Mouse (Mus musculus) forebrain, embryonic 14.5 days (tissue): Measurements from ENCODE around the gene Tmem269. TPM values are rescaled to one million over a fixed set of nuclear protein-coding genes. Genes with fewer than 3 reads are reported as not detected.
A peak's percentile ranks its signal among the peaks of the same experiment; 100 is the strongest.

Experiments used
- ATAC-seq: fragments of 200-750 bp; cut with Nextera tagmentation; 2 replicates; pipeline ENCODE4 v1.8.0; 2017; ENCODE audit warnings: mild to moderate bottlenecking, moderate library complexity
- DNase-seq: peaks from one replicate; pipeline ENCODE4 v3.0.0-alpha.2; 2015; ENCODE audit warnings: low spot score
- H3K27ac ChIP-seq: fragments of 300-500 bp; sonication (generic); 2 replicates; pipeline ENCODE4 v1.5.1; 2014; ENCODE audit warnings: low read depth, mild to moderate bottlenecking, control low read depth, low read length, moderate library complexity
- H3K27me3 ChIP-seq: fragments of 300-500 bp; sonication (generic); replicated peaks from 2 replicates; pipeline ENCODE4 v1.6.1; 2014; ENCODE audit warnings: low read length, control low read depth, mixed read lengths; ENCODE audit not compliant: control insufficient read depth, insufficient read depth
- H3K36me3 ChIP-seq: fragments of 300-500 bp; sonication (generic); 2 replicates; pipeline ENCODE4 v1.6.1; 2014; ENCODE audit warnings: low read length, control low read depth; ENCODE audit not compliant: control insufficient read depth, insufficient read depth
- H3K4me1 ChIP-seq: fragments of 300-500 bp; sonication (generic); 2 replicates; pipeline ENCODE4 v1.6.1; 2014; ENCODE audit warnings: antibody characterized with exemption, low read length, control low read depth; ENCODE audit not compliant: control insufficient read depth, insufficient read depth
- H3K4me2 ChIP-seq: fragments of 300-500 bp; sonication (generic); 2 replicates; pipeline ENCODE4 v1.6.1; 2014; ENCODE audit warnings: mild to moderate bottlenecking, control low read depth, low read length
- H3K4me3 ChIP-seq: fragments of 300-500 bp; sonication (generic); 2 replicates; pipeline ENCODE4 v1.5.1; 2014; ENCODE audit warnings: low read depth, low read length, control low read depth
- H3K9ac ChIP-seq: fragments of 300-500 bp; sonication (generic); 2 replicates; pipeline ENCODE4 v1.6.1; 2014; ENCODE audit warnings: mild to moderate bottlenecking, low read length, control low read depth, moderate library complexity
- H3K9me3 ChIP-seq: fragments of 300-500 bp; sonication (generic); replicated peaks from 2 replicates; pipeline ENCODE4 v1.6.1; 2016; ENCODE audit warnings: low read length, control low read depth, mixed read lengths; ENCODE audit not compliant: control insufficient read depth
- WGBS: fragments of 180-500 bp; shearing (Covaris S2); extraction: QIAGEN DNeasy Blood & Tissue Kit; methylation state at CpG from one replicate; pipeline ENCODE4 v1.1.7; 2014; 5-methylcytosine and 5-hydroxymethylcytosine counted together
- polyA plus RNA-seq: library from polyadenylated mRNA; unstranded; fragments of >200 nt; fragmentation: Nextera tagmentation; extraction: Ambion mirVana; gene quantifications from 2 replicates; pipeline ENCODE4 v1.2.1, GENCODE M21; 2014

The Tmem269 gene
- 0.22 and 0.48 TPM in 2 replicates for polyA plus RNA-seq

- no peaks in the 10 kb centered on the region for H3K27me3 ChIP-seq
- WGBS = 10% methylated on average over 11 of the region's 11 CpGs
Measured at GRCm38 (mm10) chr4:119218169-119218568, at the start of gene Tmem269. Gene Tmem269, minus strand, starts transcription at chr4:119218217.

GRCm38 (mm10) chr4:119266606-119267005, 48.6 kb upstream of the Tmem269 start:
- H3K36me3 ChIP-seq = peaks cover 28% of the 10 kb centered on the region
- H3K9me3 ChIP-seq = no peaks in the 10 kb centered on the region
- no peak overlapping the region for H3K4me2 ChIP-seq
- no peak overlapping the region for H3K4me3 ChIP-seq
- no peaks in the 10 kb centered on the region for H3K4me1 ChIP-seq
- no peak overlapping the region for H3K27ac ChIP-seq
- H3K9ac ChIP-seq = no peak overlapping the region
- 79% methylated on average over 13 of the region's 13 CpGs for WGBS
- DNase-seq = no peak
- no peak for ATAC-seq
- no peaks in the 10 kb centered on the region for H3K27me3 ChIP-seq

More at GRCm38 (mm10) chr4:119218169-119218568, at the start of gene Tmem269:
- no peaks in the 10 kb centered on the region for H3K9me3 ChIP-seq
- no peak within 1 kb of the TSS for H3K4me3 ChIP-seq
- ATAC-seq (0 out of 2 replicates have a peak, but pooled peaks have one; percentile 48), DNase-seq (no peak)
- H3K9ac ChIP-seq = no peak within 1 kb of the TSS
- H3K27ac ChIP-seq = no peak within 1 kb of the TSS
- H3K4me2 ChIP-seq = no peak within 1 kb of the TSS
- H3K36me3 ChIP-seq = no peaks in the 10 kb centered on the region
- H3K4me1 ChIP-seq = no peaks in the 10 kb centered on the region

GRCm38 (mm10) chr4:119263459-119263858, 45.4 kb upstream of the Tmem269 start:
- Histone ChIP-seq H3K9me3 (no peaks in the 10 kb centered on the region), H3K27ac (no peak overlapping the region), H3K4me2 (no peak overlapping the region), H3K4me1 (no peaks in the 10 kb centered on the region), H3K9ac (no peak overlapping the region), H3K36me3 (peaks cover 3% of the 10 kb centered on the region; the same call in 1 of the 2 replicates), H3K4me3 (no peak overlapping the region), H3K27me3 (no peaks in the 10 kb centered on the region)
- DNase-seq (no peak), ATAC-seq (no peak)
- WGBS = 67% methylated on average over 3 of the region's 3 CpGs

- no peak for DNase-seq
- no peak for ATAC-seq
- WGBS = 89% methylated on average over 5 of the region's 5 CpGs
Measured at GRCm38 (mm10) chr4:119262483-119262882, 44.5 kb upstream of the Tmem269 start.

GRCm38 (mm10) chr4:119261087-119261713, 43.2 kb upstream of the Tmem269 start:
- DNase-seq (no peak), ATAC-seq (no peak)
- Histone ChIP-seq H3K4me3 (no peak overlapping the region), H3K36me3 (no peaks in the 10 kb centered on the region), H3K4me1 (no peaks in the 10 kb centered on the region), H3K27ac (no peak overlapping the region), H3K9me3 (no peaks in the 10 kb centered on the region), H3K27me3 (no peaks in the 10 kb centered on the region), H3K9ac (no peak overlapping the region), H3K4me2 (no peak overlapping the region)
- 63% methylated on average over 7 of the region's 7 CpGs for WGBS

More at GRCm38 (mm10) chr4:119262483-119262882, 44.5 kb upstream of the Tmem269 start:
- Histone ChIP-seq H3K4me1 (no peaks in the 10 kb centered on the region), H3K27me3 (no peaks in the 10 kb centered on the region), H3K4me2 (no peak overlapping the region), H3K9me3 (no peaks in the 10 kb centered on the region), H3K9ac (no peak overlapping the region), H3K36me3 (no peaks in the 10 kb centered on the region), H3K4me3 (no peak overlapping the region), H3K27ac (no peak overlapping the region)

GRCm38 (mm10) chr4:119259344-119260254, 41.6 kb upstream of the Tmem269 start:
- peaks cover under 1% of the 10 kb centered on the region; the same call in 1 of the 2 replicates for H3K4me1 ChIP-seq
- H3K4me2 ChIP-seq = no peak overlapping the region
- no peak overlapping the region for H3K4me3 ChIP-seq
- no peak overlapping the region for H3K27ac ChIP-seq
- H3K36me3 ChIP-seq = no peaks in the 10 kb centered on the region
- H3K9me3 ChIP-seq = no peaks in the 10 kb centered on the region
- ATAC-seq (no peak), DNase-seq (no peak)
- no peaks in the 10 kb centered on the region for H3K27me3 ChIP-seq
- 86% methylated on average over 15 of the region's 15 CpGs for WGBS
- no peak overlapping the region for H3K9ac ChIP-seq

- Histone ChIP-seq H3K4me2 (no peak overlapping the region), H3K9ac (no peak overlapping the region), H3K4me3 (no peak overlapping the region), H3K4me1 (peaks cover 8% of the 10 kb centered on the region), H3K9me3 (no peaks in the 10 kb centered on the region), H3K36me3 (no peaks in the 10 kb centered on the region), H3K27ac (no peak overlapping the region), H3K27me3 (no peaks in the 10 kb centered on the region)
- 78% methylated on average over 6 of the region's 6 CpGs for WGBS
- no peak for DNase-seq
- ATAC-seq = no peak
Measured at GRCm38 (mm10) chr4:119257083-119257482, 39.1 kb upstream of the Tmem269 start.

- peak within 1 kb of the TSS; percentile 27 for H3K27ac ChIP-seq
- WGBS = 75% methylated on average over 12 of the region's 12 CpGs
- ATAC-seq (no peak), DNase-seq (no peak)
- no peak within 1 kb of the TSS for H3K4me2 ChIP-seq
- no peak within 1 kb of the TSS; the same call in 1 of the 2 replicates for H3K9ac ChIP-seq
- no peaks in the 10 kb centered on the region for H3K36me3 ChIP-seq
- H3K4me3 ChIP-seq = no peak within 1 kb of the TSS
- H3K9me3 ChIP-seq = no peaks in the 10 kb centered on the region
- no peaks in the 10 kb centered on the region for H3K27me3 ChIP-seq
- H3K4me1 ChIP-seq = peaks cover 8% of the 10 kb centered on the region
Measured at GRCm38 (mm10) chr4:119255351-119255750, 37.3 kb upstream of the Tmem269 start, which contains the start of gene Cldn19. Gene Cldn19, plus strand, starts transcription at chr4:119255414.
